Mouse (Mus musculus) MEL (cell line): ENCODE measurements around the gene Serinc2. TPM values are rescaled to one million over a fixed set of nuclear protein-coding genes. Genes with fewer than 3 reads are reported as not detected.

Experiments
- DNase-seq: peaks from one replicate; pipeline ENCODE4 v3.0.0; 2011; ENCODE audit warnings: low read depth, low spot score
- H3K27ac ChIP-seq: 2 replicates; pipeline ENCODE4 v1.5.1; 2012; ENCODE audit warnings: low read depth, mild to moderate bottlenecking, control low read depth, low read length, moderate library complexity; ENCODE audit not compliant: control insufficient read depth
- H3K27me3 ChIP-seq, 2 experiments: fragments of 150-350 bp in 1 of 2; sonication (generic) in 1 of 2; 2 replicates each; pipeline ENCODE4 v1.6.1; 2012; ENCODE audit warnings: low read length in 2 of 2, mild to moderate bottlenecking in 2 of 2, improper control_type of control experiment in 1 of 2, moderate library complexity in 1 of 2; ENCODE audit not compliant: insufficient read depth in 2 of 2, control insufficient read depth in 1 of 2
- H3K36me3 ChIP-seq, 2 experiments: 2 replicates each; pipeline ENCODE4 v1.6.1; 2012 to 2014; ENCODE audit warnings: low read length in 2 of 2, improper control_type of control experiment in 1 of 2, inconsistent platforms in 1 of 2, mild to moderate bottlenecking in 1 of 2; ENCODE audit not compliant: insufficient read depth in 2 of 2, control insufficient read depth in 1 of 2
- H3K4me1 ChIP-seq, 2 experiments: fragments of 150-350 bp in 1 of 2; sonication (generic) in 1 of 2; 2 replicates each; pipeline ENCODE4 v1.6.1; 2012; ENCODE audit warnings: low read length in 2 of 2, improper control_type of control experiment in 1 of 2, mild to moderate bottlenecking in 1 of 2; ENCODE audit not compliant: insufficient read depth in 2 of 2, control insufficient read depth in 1 of 2
- H3K4me3 ChIP-seq, 2 experiments: fragments of 150-350 bp in 1 of 2; sonication (generic) in 1 of 2; 2 replicates each; pipeline ENCODE4 v1.5.1; 2012; ENCODE audit warnings: low read depth in 2 of 2, low read length in 2 of 2, mild to moderate bottlenecking in 2 of 2, moderate library complexity in 2 of 2, control low read depth in 1 of 2, improper control_type of control experiment in 1 of 2; ENCODE audit not compliant: control insufficient read depth in 1 of 2, insufficient read depth in 1 of 2
- H3K79me2 ChIP-seq: 2 replicates; pipeline ENCODE4 v1.6.1; 2012; ENCODE audit warnings: mild to moderate bottlenecking, low read length, moderate library complexity; ENCODE audit not compliant: control insufficient read depth, poor library complexity, insufficient read depth
- H3K9ac ChIP-seq: 2 replicates; pipeline ENCODE4 v1.6.1; 2012; ENCODE audit warnings: low read depth, mild to moderate bottlenecking, control low read depth, low read length, moderate library complexity; ENCODE audit not compliant: control insufficient read depth, poor library complexity, severe bottlenecking
- H3K9me3 ChIP-seq: fragments of 150-350 bp; sonication (generic); replicated peaks from 2 replicates; pipeline ENCODE4 v1.6.1; 2012; ENCODE audit warnings: mild to moderate bottlenecking, low read length, improper control_type of control experiment, moderate library complexity; ENCODE audit not compliant: insufficient read depth
- BHLHE40 ChIP-seq: IDR thresholded peaks from 2 replicates; pipeline ENCODE4 v1.6.1; 2012; ENCODE audit warnings: low read depth, mild to moderate bottlenecking, inconsistent platforms, low read length, improper control_type of control experiment, borderline replicate concordance
- ELF1 ChIP-seq: IDR thresholded peaks from 2 replicates; pipeline ENCODE4 v1.6.1; 2014; ENCODE audit warnings: low read depth, mild to moderate bottlenecking, inconsistent platforms, low read length, improper control_type of control experiment, moderate library complexity
- GABPA ChIP-seq: IDR thresholded peaks from 2 replicates; pipeline ENCODE4 v1.6.1; 2012; ENCODE audit warnings: low read depth, mild to moderate bottlenecking, inconsistent platforms, low read length, improper control_type of control experiment, moderate library complexity
- JUND ChIP-seq: IDR thresholded peaks from 2 replicates; pipeline ENCODE4 v1.6.1; 2011; ENCODE audit warnings: low read depth, mild to moderate bottlenecking, improper control_type of control experiment, low read length
- MAFK ChIP-seq: IDR thresholded peaks from 2 replicates; pipeline ENCODE4 v1.6.1; 2011; ENCODE audit warnings: low read depth, mild to moderate bottlenecking, low read length, improper control_type of control experiment, borderline replicate concordance
- MEF2A ChIP-seq: IDR thresholded peaks from 2 replicates; pipeline ENCODE4 v1.6.1; 2014; ENCODE audit warnings: low read depth, mild to moderate bottlenecking, inconsistent platforms, low read length, improper control_type of control experiment; ENCODE audit not compliant: poor library complexity, insufficient replicate concordance, severe bottlenecking; ENCODE audit errors: extremely low read depth
- MXI1 ChIP-seq: IDR thresholded peaks from 2 replicates; pipeline ENCODE4 v1.6.1; 2011; ENCODE audit warnings: mild to moderate bottlenecking, low read depth, low read length, improper control_type of control experiment
- MYC ChIP-seq: IDR thresholded peaks from 2 replicates; pipeline ENCODE4 v1.6.1; 2011; ENCODE audit warnings: low read depth, mild to moderate bottlenecking, low read length, improper control_type of control experiment, moderate library complexity
- NELFE ChIP-seq: IDR thresholded peaks from 2 replicates; pipeline ENCODE4 v1.6.1; 2011; ENCODE audit warnings: low read depth, low read length, improper control_type of control experiment
- NRF1 ChIP-seq: IDR thresholded peaks from 2 replicates; pipeline ENCODE4 v1.6.1; 2014; ENCODE audit warnings: low read depth, mild to moderate bottlenecking, inconsistent platforms, low read length, improper control_type of control experiment, moderate library complexity; ENCODE audit not compliant: poor library complexity, insufficient read depth, severe bottlenecking
- POLR2A ChIP-seq, 2 experiments: IDR thresholded peaks; 2 replicates each; pipeline ENCODE4 v1.6.1; 2011 to 2012; ENCODE audit warnings: low read length in 2 of 2, mild to moderate bottlenecking in 2 of 2, control low read depth in 1 of 2, improper control_type of control experiment in 1 of 2, low read depth in 1 of 2, moderate library complexity in 1 of 2; ENCODE audit not compliant: control insufficient read depth in 1 of 2, insufficient read depth in 1 of 2, poor library complexity in 1 of 2
- POLR2AphosphoS2 ChIP-seq: IDR thresholded peaks from 2 replicates; pipeline ENCODE4 v1.6.1; 2011; ENCODE audit warnings: low read length, improper control_type of control experiment
- SMC3 ChIP-seq: IDR thresholded peaks from 2 replicates; pipeline ENCODE4 v1.6.1; 2011; ENCODE audit warnings: low read depth, low read length, improper control_type of control experiment
- TAL1 ChIP-seq: IDR thresholded peaks from 2 replicates; pipeline ENCODE4 v1.6.1; 2012; ENCODE audit warnings: mild to moderate bottlenecking, inconsistent platforms, low read length, moderate library complexity, mixed read lengths
- TCF12 ChIP-seq: IDR thresholded peaks from 2 replicates; pipeline ENCODE4 v1.6.1; 2014; ENCODE audit warnings: low read depth, mild to moderate bottlenecking, inconsistent platforms, low read length, improper control_type of control experiment, moderate library complexity
- USF1 ChIP-seq: IDR thresholded peaks from 2 replicates; pipeline ENCODE4 v1.6.1; 2014; ENCODE audit warnings: low read depth, mild to moderate bottlenecking, inconsistent platforms, low read length, improper control_type of control experiment, moderate library complexity
- USF2 ChIP-seq, 2 experiments: IDR thresholded peaks; 2 replicates each; pipeline ENCODE4 v1.6.1; 2011 to 2012; ENCODE audit warnings: improper control_type of control experiment in 2 of 2, low read length in 2 of 2, borderline replicate concordance in 1 of 2, inconsistent platforms in 1 of 2, low read depth in 1 of 2, mild to moderate bottlenecking in 1 of 2; ENCODE audit not compliant: insufficient read depth in 1 of 2
- ZMIZ1 ChIP-seq: IDR thresholded peaks from 2 replicates; pipeline ENCODE4 v1.6.1; 2012; ENCODE audit warnings: low read depth, mild to moderate bottlenecking, inconsistent platforms, low read length, improper control_type of control experiment, moderate library complexity
- ZNF384 ChIP-seq: IDR thresholded peaks from 2 replicates; pipeline ENCODE4 v1.6.1; 2012; ENCODE audit warnings: low read depth, mild to moderate bottlenecking, inconsistent platforms, low read length, improper control_type of control experiment
- polyA plus RNA-seq, 2 experiments: library from polyadenylated mRNA; stranded (reverse) in 1 of 2; unstranded in 1 of 2; fragments of >175 nt in 1 of 2; fragments of >200 nt in 1 of 2; gene quantifications; 2 replicates each; pipeline versions ENCODE4 v1.2.1 to v1.2.4; 2012; ENCODE audit warnings: low replicate concordance in 2 of 2, low read depth in 1 of 2; ENCODE audit not compliant: insufficient read length in 2 of 2, insufficient read depth in 1 of 2, missing spikeins in 1 of 2
- total RNA-seq: library from RNA; depleted of rRNA; stranded (reverse); fragments of 300-350 nt; gene quantifications from 2 replicates; pipeline ENCODE4 v1.2.3, GENCODE M21; 2012

The Serinc2 gene
- total and polyA plus RNA-seq, 3 experiments = 0.21 TPM; not detected in 2

- TF ChIP-seq MEF2A (no peak), ZMIZ1 (no peak), GABPA (no peak), MYC (no peak), ZNF384 (no peak), MXI1 (no peak), TAL1 (no peak)
- DNase-seq = no peak
Measured at GRCm38 (mm10) chr4:130270611-130271347, 8.2 kb downstream of the Serinc2 start.

GRCm38 (mm10) chr4:130270089-130270488, 8.9 kb downstream of the Serinc2 start:
- H3K27me3 ChIP-seq = peaks cover 0 to 1% of the 10 kb centered on the region in 2 experiments; a peak in 1 of 4 replicates
- peak; percentile 21 for DNase-seq

More at GRCm38 (mm10) chr4:130270611-130271347, 8.2 kb downstream of the Serinc2 start:
- Histone ChIP-seq H3K4me1 (peaks cover 0 to 7% of the 10 kb centered on the region in 2 experiments; a peak in 2 of 4 replicates), H3K9me3 (no peaks in the 10 kb centered on the region), H3K9ac (no peak overlapping the region), H3K27me3 (peaks cover 0 to 1% of the 10 kb centered on the region in 2 experiments; a peak in 1 of 4 replicates), H3K27ac (no peak overlapping the region), H3K36me3 (no peaks in the 10 kb centered on the region), H3K4me3 (no peak overlapping the region), H3K79me2 (no peaks in the 10 kb centered on the region)

GRCm38 (mm10) chr4:130268736-130269135, 10.3 kb downstream of the Serinc2 start:
- no peak overlapping the region for H3K27ac ChIP-seq
- H3K4me3 ChIP-seq = no peak overlapping the region
- H3K9me3 ChIP-seq = no peaks in the 10 kb centered on the region
- H3K27me3 ChIP-seq = no peaks in the 10 kb centered on the region; a peak in 1 of 4 replicates
- no peaks in the 10 kb centered on the region for H3K79me2 ChIP-seq
- H3K36me3 ChIP-seq = no peaks in the 10 kb centered on the region
- DNase-seq = no peak
- H3K9ac ChIP-seq = no peak overlapping the region
- TF ChIP-seq MXI1 (no peak), ELF1 (no peak), NELFE (no peak), NRF1 (no peak), MAFK (no peak)
- H3K4me1 ChIP-seq = peaks cover 0 to 7% of the 10 kb centered on the region in 2 experiments; a peak in 2 of 4 replicates

More at GRCm38 (mm10) chr4:130270089-130270488, 8.9 kb downstream of the Serinc2 start:
- Histone ChIP-seq H3K9ac (no peak overlapping the region), H3K79me2 (no peaks in the 10 kb centered on the region), H3K9me3 (no peaks in the 10 kb centered on the region), H3K27ac (no peak overlapping the region), H3K4me1 (peaks cover 0 to 7% of the 10 kb centered on the region in 2 experiments; a peak in 2 of 4 replicates), H3K36me3 (no peaks in the 10 kb centered on the region), H3K4me3 (no peak overlapping the region)
- no peak for TF ChIP-seq MYC
- TF ChIP-seq POLR2A (IDR thresholded peaks at IDR 0.05; ENCODE audit: control insufficient read depth in 1 of 2, insufficient read depth in 1 of 2, low read depth in 1 of 2, low read length in 2 of 2, poor library complexity in 1 of 2) = no peak
- no peak for TF ChIP-seq MEF2A
- TF ChIP-seq TCF12 = no peak
- no peak for TF ChIP-seq USF2 (IDR thresholded peaks at IDR 0.05; ENCODE audit: borderline replicate concordance in 1 of 2, insufficient read depth in 1 of 2, low read depth in 1 of 2, low read length in 2 of 2)
- no peak for TF ChIP-seq NELFE
- TF ChIP-seq SMC3 = no peak
- no peak for TF ChIP-seq POLR2AphosphoS2
- no peak for TF ChIP-seq MXI1
- no peak for TF ChIP-seq USF1
- no peak for TF ChIP-seq ELF1
- TF ChIP-seq JUND = no peak
- no peak for TF ChIP-seq BHLHE40
